Mouse (Mus musculus): ENCODE measurements around the gene Syne3. TPM values are rescaled to one million over a fixed set of nuclear protein-coding genes. Genes with fewer than 3 reads are reported as not detected.
A peak's percentile ranks its signal among the peaks of the same experiment; 100 is the strongest.

Gene Syne3
- 0.74 and 0.91 TPM in 2 replicates for polyA plus RNA-seq (2015; fragmentation: Nextera tagmentation; extraction: Ambion mirVana)

DNA sequence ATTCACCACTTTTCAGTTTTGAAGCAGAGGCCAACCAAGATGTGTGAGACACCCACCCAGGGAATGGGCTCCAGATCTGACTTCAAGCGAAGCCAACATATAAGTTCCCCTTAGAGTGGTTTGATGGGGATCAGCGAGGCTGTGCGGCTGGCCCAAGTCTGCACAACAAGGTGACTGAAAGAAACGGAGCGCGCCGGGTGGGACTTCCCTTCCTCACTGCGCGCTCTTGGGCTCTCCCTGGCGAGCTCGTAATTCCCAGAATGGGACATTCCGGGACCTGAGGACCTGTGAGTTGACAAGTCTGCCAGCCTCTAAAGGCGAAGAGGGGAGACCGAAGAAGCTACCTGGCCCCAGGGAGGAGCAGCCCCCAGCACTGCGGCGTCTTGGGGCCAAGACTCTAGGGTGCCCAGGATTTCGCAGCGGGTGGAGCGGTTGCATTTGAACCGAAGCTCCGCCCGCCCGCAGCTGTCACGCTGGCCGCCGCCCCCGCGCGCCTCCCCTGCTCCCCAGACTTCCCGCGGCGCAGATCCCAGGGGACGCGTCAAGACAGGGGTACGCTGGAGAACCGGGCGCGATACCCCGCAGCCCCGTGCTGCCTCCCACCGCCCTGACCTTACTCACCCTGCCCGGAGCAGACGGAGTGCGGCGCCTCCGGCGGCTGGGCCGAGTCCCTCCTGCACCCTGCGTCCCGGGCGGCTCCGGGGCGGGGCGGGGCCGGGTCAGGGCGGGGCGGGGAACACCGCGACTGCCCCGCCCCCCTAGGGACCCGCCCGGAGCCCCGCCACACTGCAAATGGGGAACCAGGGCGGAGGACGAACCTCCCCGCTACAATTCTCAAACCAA is at the start of gene Syne3:
Gene Syne3, minus strand, starts transcription at position 440 of the 843 bp plus-strand sequence.
- peaks cover 31% of the 10 kb centered on the region for H3K27me3 ChIP-seq (ENCODE audit: control insufficient read depth, insufficient read depth, low read depth, low read length)
- peaks cover 16% of the 10 kb centered on the region for H3K4me1 ChIP-seq (replicated peaks; ENCODE audit: control insufficient read depth, insufficient read depth, low read length)
- no peak within 1 kb of the TSS for H3K27ac ChIP-seq (ENCODE audit: low read length)
- H3K9me3 ChIP-seq (ENCODE audit: control insufficient read depth, low read length): no peaks in the 10 kb centered on the region
- H3K4me2 ChIP-seq (ENCODE audit: low read depth, low read length): peak within 1 kb of the TSS; percentile 83
- H3K9ac ChIP-seq (ENCODE audit: low read length): peak within 1 kb of the TSS; percentile 58
- H3K4me3 ChIP-seq (ENCODE audit: low read length): peak within 1 kb of the TSS; percentile 54
- no peaks in the 10 kb centered on the region for H3K36me3 ChIP-seq (ENCODE audit: control insufficient read depth, insufficient read depth, low read length)
- peak; percentile 85 for ATAC-seq (ENCODE audit: low read depth)
- WGBS: under 1% methylated on average over 62 of the region's 66 CpGs

DNA sequence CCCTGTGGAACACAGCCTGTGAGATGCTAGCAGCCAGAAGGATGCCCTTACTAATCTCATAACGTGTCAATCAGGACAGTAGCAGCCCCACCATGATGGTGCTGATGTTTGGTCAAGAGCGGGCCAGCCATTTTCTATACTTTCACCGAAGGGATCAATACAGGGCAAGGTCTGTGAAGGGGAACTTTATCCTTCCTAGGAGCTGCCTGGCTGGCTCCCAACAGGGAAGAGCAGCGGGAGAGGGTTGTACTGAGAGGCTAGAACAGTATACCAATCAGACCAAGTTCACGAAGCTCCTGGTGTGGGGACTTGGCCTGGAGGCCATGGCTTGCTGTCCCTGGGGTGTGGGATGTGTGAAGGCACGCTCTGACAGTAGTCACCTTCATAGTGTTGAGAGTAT is 45.7 kb upstream of the Syne3 start:
- 77% methylated on average over 6 of the region's 6 CpGs for WGBS
- H3K4me1 ChIP-seq (replicated peaks; ENCODE audit: control insufficient read depth, insufficient read depth, low read length): no peaks in the 10 kb centered on the region
- no peak overlapping the region for H3K4me3 ChIP-seq (ENCODE audit: low read length)
- H3K4me2 ChIP-seq (ENCODE audit: low read depth, low read length): no peak overlapping the region
- H3K9ac ChIP-seq (ENCODE audit: low read length): no peak overlapping the region
- no peak for ATAC-seq (ENCODE audit: low read depth)
- H3K9me3 ChIP-seq (ENCODE audit: control insufficient read depth, low read length): no peaks in the 10 kb centered on the region
- no peaks in the 10 kb centered on the region for H3K27me3 ChIP-seq (ENCODE audit: control insufficient read depth, insufficient read depth, low read depth, low read length)
- H3K27ac ChIP-seq (ENCODE audit: low read length): no peak overlapping the region
- no peaks in the 10 kb centered on the region for H3K36me3 ChIP-seq (ENCODE audit: control insufficient read depth, insufficient read depth, low read length)

DNA sequence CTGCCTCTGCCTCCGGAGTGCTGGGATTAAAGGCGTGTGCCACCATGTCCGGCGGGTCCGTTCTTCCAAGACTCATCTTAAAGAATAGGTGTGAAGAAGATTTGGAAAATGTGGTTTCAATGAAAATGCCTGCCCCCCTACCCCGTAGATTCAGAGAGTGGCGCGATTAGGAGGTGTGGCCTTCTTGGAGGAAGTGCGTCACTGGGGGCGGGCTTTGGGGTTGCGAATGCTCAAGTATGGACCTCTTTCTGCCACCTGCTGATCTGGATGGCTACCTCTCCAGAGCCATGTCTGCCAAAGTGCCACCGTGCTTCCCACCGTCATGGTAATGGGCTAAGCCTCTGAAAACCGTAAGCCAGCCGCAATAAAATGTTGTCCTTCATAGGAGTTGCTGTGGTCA is 44.4 kb upstream of the Syne3 start:
- H3K27ac ChIP-seq (ENCODE audit: low read length): no peak overlapping the region
- ATAC-seq (ENCODE audit: low read depth): no peak
- H3K9ac ChIP-seq (ENCODE audit: low read length): no peak overlapping the region
- H3K4me3 ChIP-seq (ENCODE audit: low read length): no peak overlapping the region
- H3K4me2 ChIP-seq (ENCODE audit: low read depth, low read length): no peak overlapping the region
- no peaks in the 10 kb centered on the region for H3K4me1 ChIP-seq (replicated peaks; ENCODE audit: control insufficient read depth, insufficient read depth, low read length)
- WGBS: 89% methylated on average over 15 of the region's 15 CpGs
- no peaks in the 10 kb centered on the region for H3K27me3 ChIP-seq (ENCODE audit: control insufficient read depth, insufficient read depth, low read depth, low read length)
- H3K36me3 ChIP-seq (ENCODE audit: control insufficient read depth, insufficient read depth, low read length): no peaks in the 10 kb centered on the region
- no peaks in the 10 kb centered on the region for H3K9me3 ChIP-seq (ENCODE audit: control insufficient read depth, low read length)

DNA sequence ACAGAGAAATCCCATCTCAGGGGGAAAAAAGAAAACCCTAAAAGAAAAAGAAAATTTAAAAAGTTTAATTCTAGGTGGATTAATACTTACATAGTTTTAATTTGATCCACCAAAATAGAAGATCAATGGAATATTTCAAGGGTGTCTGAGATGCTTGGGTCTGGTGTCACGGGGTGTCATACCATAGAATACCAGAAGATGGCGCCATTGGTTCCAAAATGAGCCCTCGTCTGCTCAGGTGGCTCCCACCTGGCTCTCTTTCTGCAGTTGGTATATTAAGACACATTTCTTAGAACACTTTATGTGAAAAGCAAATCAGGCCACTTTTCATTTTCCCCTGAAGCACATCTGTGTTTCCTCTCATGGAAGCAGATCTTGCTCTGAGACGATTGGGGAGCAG is 41.3 kb upstream of the Syne3 start:
- Histone ChIP-seq H3K4me1 (replicated peaks; ENCODE audit: control insufficient read depth, insufficient read depth, low read length) (no peaks in the 10 kb centered on the region), H3K9me3 (ENCODE audit: control insufficient read depth, low read length) (no peaks in the 10 kb centered on the region), H3K4me2 (ENCODE audit: low read depth, low read length) (no peak overlapping the region), H3K27me3 (ENCODE audit: control insufficient read depth, insufficient read depth, low read depth, low read length) (no peaks in the 10 kb centered on the region), H3K4me3 (ENCODE audit: low read length) (no peak overlapping the region), H3K27ac (ENCODE audit: low read length) (no peak overlapping the region), H3K9ac (ENCODE audit: low read length) (no peak overlapping the region), H3K36me3 (ENCODE audit: control insufficient read depth, insufficient read depth, low read length) (no peaks in the 10 kb centered on the region)
- 15% methylated on average over 4 of the region's 4 CpGs for WGBS
- ATAC-seq (ENCODE audit: low read depth): no peak

DNA sequence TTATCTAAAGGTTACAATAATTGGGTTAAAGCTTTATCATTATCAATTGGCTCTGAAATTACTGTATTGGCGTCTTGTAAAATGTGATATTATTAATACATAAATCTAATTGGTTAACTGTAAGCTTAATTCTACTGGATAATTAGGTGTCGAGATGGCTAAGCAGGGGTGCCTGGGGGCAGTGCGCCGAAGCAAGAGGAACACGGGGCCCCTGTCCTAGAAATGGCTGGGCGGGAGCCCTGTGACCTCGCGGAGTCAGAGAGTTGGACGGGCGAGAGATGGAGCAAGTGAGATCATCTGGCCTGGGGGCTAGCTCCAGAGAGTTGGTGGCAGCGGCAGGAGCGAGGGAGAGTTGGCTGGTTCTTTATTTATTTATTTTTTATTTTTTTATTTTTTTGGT is 40.2 kb upstream of the Syne3 start:
- H3K9ac ChIP-seq (ENCODE audit: low read length): no peak overlapping the region
- H3K27ac ChIP-seq (ENCODE audit: low read length): no peak overlapping the region
- no peaks in the 10 kb centered on the region for H3K4me1 ChIP-seq (replicated peaks; ENCODE audit: control insufficient read depth, insufficient read depth, low read length)
- H3K27me3 ChIP-seq (ENCODE audit: control insufficient read depth, insufficient read depth, low read depth, low read length): no peaks in the 10 kb centered on the region
- H3K36me3 ChIP-seq (ENCODE audit: control insufficient read depth, insufficient read depth, low read length): no peaks in the 10 kb centered on the region
- H3K4me3 ChIP-seq (ENCODE audit: low read length): no peak overlapping the region
- no peaks in the 10 kb centered on the region for H3K9me3 ChIP-seq (ENCODE audit: control insufficient read depth, low read length)
- no peak overlapping the region for H3K4me2 ChIP-seq (ENCODE audit: low read depth, low read length)
- no peak for ATAC-seq (ENCODE audit: low read depth)
- WGBS: 78% methylated on average over 12 of the region's 12 CpGs

DNA sequence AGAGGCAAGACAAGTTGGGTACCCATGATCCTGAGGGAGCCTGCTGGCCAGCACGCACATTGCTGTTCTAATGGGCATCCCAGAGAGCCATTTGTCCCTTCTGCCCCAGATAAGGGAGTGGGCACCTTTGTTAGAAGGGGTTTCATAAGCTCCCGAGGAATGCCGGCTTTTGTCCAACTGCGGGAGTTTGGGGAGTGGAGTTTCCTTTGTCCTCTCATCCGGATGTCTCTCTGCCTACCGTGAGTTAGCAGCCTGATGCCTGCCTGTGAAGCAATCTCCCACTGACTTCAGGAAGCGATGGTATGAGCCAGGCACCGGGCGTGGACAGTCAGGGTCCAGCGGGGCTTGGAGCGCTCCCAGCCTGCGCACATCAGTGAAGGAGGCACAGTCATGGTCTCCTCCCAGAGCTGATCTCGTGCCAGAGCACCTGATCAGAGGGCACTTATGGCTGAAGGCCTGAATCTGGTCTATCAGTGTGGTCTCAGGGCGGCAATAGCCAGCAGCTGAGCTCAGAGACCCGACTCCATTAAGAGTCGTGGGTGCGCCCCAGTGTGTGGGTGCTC is 38.8 kb upstream of the Syne3 start:
- H3K4me1 ChIP-seq (replicated peaks; ENCODE audit: control insufficient read depth, insufficient read depth, low read length): no peaks in the 10 kb centered on the region
- no peak for ATAC-seq (ENCODE audit: low read depth)
- H3K27me3 ChIP-seq (ENCODE audit: control insufficient read depth, insufficient read depth, low read depth, low read length): no peaks in the 10 kb centered on the region
- no peak overlapping the region for H3K9ac ChIP-seq (ENCODE audit: low read length)
- H3K9me3 ChIP-seq (ENCODE audit: control insufficient read depth, low read length): no peaks in the 10 kb centered on the region
- H3K4me2 ChIP-seq (ENCODE audit: low read depth, low read length): no peak overlapping the region
- no peak overlapping the region for H3K4me3 ChIP-seq (ENCODE audit: low read length)
- 71% methylated on average over 17 of the region's 17 CpGs for WGBS
- H3K27ac ChIP-seq (ENCODE audit: low read length): no peak overlapping the region
- H3K36me3 ChIP-seq (ENCODE audit: control insufficient read depth, insufficient read depth, low read length): no peaks in the 10 kb centered on the region

DNA sequence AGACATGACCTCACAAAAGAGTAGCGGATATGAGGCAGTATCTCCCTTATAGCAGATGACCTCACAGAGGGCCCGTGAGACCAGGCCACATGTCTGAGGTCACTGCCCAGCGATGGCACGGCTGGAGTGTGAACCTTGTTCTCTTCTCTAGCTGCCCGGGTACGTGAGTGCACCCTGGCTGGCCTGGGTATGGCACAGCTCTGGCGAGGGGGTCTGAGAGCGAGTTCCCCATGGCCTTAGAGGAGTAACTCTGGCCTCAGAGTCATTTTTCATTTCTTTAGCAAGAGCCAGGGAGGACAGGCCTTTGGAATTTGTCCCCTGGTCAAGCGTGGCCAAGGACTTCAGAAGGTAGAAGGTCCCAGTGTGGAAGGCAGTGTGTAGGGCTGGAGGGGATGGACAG is 35.2 kb upstream of the Syne3 start:
- Histone ChIP-seq H3K9me3 (ENCODE audit: control insufficient read depth, low read length) (no peaks in the 10 kb centered on the region), H3K9ac (ENCODE audit: low read length) (no peak overlapping the region), H3K4me1 (replicated peaks; ENCODE audit: control insufficient read depth, insufficient read depth, low read length) (peaks cover 4% of the 10 kb centered on the region; the same call in 1 of the 2 replicates), H3K4me2 (ENCODE audit: low read depth, low read length) (no peak overlapping the region), H3K27me3 (ENCODE audit: control insufficient read depth, insufficient read depth, low read depth, low read length) (no peaks in the 10 kb centered on the region), H3K4me3 (ENCODE audit: low read length) (no peak overlapping the region), H3K27ac (ENCODE audit: low read length) (no peak overlapping the region), H3K36me3 (ENCODE audit: control insufficient read depth, insufficient read depth, low read length) (peaks cover 23% of the 10 kb centered on the region)
- ATAC-seq (ENCODE audit: low read depth): no peak
- 81% methylated on average over 9 of the region's 9 CpGs for whole genome bisulfite sequencing

DNA sequence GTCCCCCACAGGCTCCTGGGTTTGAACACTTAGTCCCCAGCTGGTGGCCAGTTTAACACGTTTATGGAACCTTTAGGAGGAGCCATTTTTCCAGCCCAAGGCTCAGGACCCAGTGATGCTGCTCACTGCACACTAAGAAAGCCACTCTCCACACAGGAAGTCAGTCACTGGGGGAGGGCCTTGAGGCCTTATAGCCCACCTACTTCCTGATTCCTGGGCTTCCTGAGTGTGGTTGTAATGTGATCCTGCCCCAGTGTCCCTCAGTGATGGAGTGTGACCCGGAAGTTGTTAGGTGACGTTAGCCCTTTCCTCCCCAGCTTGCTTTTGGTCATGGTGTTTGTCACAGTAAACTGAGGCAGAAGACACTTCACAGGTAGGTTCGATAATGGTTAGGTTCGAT is 33.5 kb upstream of the Syne3 start:
- Histone ChIP-seq H3K27ac (ENCODE audit: low read length) (no peak overlapping the region), H3K9ac (ENCODE audit: low read length) (no peak overlapping the region), H3K4me1 (replicated peaks; ENCODE audit: control insufficient read depth, insufficient read depth, low read length) (peaks cover 11% of the 10 kb centered on the region; the same call in 1 of the 2 replicates), H3K27me3 (ENCODE audit: control insufficient read depth, insufficient read depth, low read depth, low read length) (no peaks in the 10 kb centered on the region), H3K4me2 (ENCODE audit: low read depth, low read length) (no peak overlapping the region), H3K36me3 (ENCODE audit: control insufficient read depth, insufficient read depth, low read length) (peaks cover 23% of the 10 kb centered on the region), H3K9me3 (ENCODE audit: control insufficient read depth, low read length) (no peaks in the 10 kb centered on the region), H3K4me3 (ENCODE audit: low read length) (no peak overlapping the region)
- 78% methylated on average over 5 of the region's 5 CpGs for WGBS
- no peak for ATAC-seq (ENCODE audit: low read depth)

DNA sequence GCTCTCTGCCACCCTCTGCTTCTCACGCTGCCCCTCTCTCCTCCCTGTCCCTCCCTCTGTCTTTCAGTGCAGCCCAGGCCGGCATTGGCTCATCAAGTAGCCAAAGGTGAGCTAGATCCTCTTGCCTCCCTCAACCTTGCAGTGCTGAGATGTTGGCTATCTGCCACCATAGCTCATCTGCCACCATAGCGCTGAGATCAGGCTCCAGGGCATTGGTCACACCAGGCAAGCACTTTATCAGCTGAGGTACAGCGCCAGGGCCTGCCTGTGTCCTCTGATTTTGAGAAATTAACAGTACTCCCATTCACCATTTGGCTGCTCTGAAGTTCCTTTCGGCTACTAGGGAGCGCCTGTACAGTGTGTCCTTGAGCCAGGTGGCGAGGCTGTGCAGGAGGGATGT is 31.3 kb upstream of the Syne3 start:
- H3K36me3 ChIP-seq (ENCODE audit: control insufficient read depth, insufficient read depth, low read length): peaks cover 23% of the 10 kb centered on the region
- H3K27me3 ChIP-seq (ENCODE audit: control insufficient read depth, insufficient read depth, low read depth, low read length): no peaks in the 10 kb centered on the region
- H3K9ac ChIP-seq (ENCODE audit: low read length): no peak overlapping the region
- no peak overlapping the region for H3K27ac ChIP-seq (ENCODE audit: low read length)
- ATAC-seq (ENCODE audit: low read depth): no peak
- no peaks in the 10 kb centered on the region for H3K9me3 ChIP-seq (ENCODE audit: control insufficient read depth, low read length)
- WGBS: 91% methylated on average over 7 of the region's 7 CpGs
- H3K4me3 ChIP-seq (ENCODE audit: low read length): no peak overlapping the region
- H3K4me1 ChIP-seq (replicated peaks; ENCODE audit: control insufficient read depth, insufficient read depth, low read length): peaks cover 11% of the 10 kb centered on the region; the same call in 1 of the 2 replicates
- H3K4me2 ChIP-seq (ENCODE audit: low read depth, low read length): no peak overlapping the region

Data from lung, embryonic 16.5 days (tissue).